Mouse (Mus musculus): Measurements from ENCODE around the gene Lmo3. TPM values are rescaled to one million over a fixed set of nuclear protein-coding genes. Genes with fewer than 3 reads are reported as not detected.

Gene Lmo3
- 4.4 and 5.2 TPM in 2 replicates for polyA plus RNA-seq (2015; fragmentation: Nextera tagmentation; extraction: Ambion mirVana)

DNA sequence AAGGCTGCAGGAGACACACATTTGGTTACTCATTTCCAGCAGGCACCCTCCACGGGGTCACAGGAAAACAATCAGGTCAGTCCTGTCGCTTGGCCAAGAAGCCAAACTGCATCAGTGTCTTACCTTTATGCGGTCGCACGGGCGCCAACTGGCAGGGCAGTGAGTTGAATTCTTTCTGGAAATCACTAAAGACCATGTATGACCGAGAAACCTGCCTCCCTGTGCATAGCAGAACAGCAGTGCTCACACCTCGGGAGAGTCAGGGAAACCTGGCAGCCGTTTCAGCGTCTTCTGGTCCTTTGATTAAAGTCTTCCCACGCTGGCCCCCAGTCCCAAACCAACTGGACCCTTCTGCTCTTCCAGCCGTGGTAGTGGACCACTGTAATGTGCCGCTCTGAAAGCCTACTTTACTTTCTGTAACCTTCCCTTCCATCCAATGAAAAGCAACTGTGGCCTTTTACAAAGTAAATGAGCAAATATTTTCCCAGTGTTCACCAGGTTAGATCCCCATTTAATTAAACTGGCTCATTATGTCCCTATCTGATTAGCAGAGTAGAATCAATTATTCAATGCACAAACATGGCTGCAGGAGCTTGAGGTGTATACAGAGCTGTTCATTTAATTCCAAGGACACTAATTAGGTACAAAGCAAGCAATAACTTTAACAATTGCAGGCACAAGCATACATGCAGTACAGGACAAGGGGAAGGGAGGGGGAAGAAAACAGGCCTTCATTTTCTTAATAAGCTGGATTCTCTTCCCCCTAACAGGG lies at the start of gene Lmo3:
Lmo3 (minus strand) TSS at position 235 of the 772 bp plus-strand sequence.
- 72% methylated on average over 13 of the region's 13 CpGs for WGBS
- no peaks in the 10 kb centered on the region for H3K9me3 ChIP-seq (replicated peaks; ENCODE audit: control insufficient read depth, low read length)
- H3K27me3 ChIP-seq (ENCODE audit: control insufficient read depth, insufficient read depth, low read length): no peaks in the 10 kb centered on the region
- H3K9ac ChIP-seq (ENCODE audit: low read length): no peak within 1 kb of the TSS
- no peaks in the 10 kb centered on the region for H3K36me3 ChIP-seq (ENCODE audit: control insufficient read depth, insufficient read depth, low read length)
- no peaks in the 10 kb centered on the region for H3K4me1 ChIP-seq (ENCODE audit: control insufficient read depth, insufficient read depth, low read length)
- H3K27ac ChIP-seq (ENCODE audit: low read length): no peak within 1 kb of the TSS
- ATAC-seq (ENCODE audit: insufficient read depth, low FRiP score): no peak
- no peak within 1 kb of the TSS for H3K4me3 ChIP-seq (replicated peaks; ENCODE audit: low read length)
- H3K4me2 ChIP-seq (ENCODE audit: low read depth, low read length): no peak within 1 kb of the TSS

- ATAC-seq (ENCODE audit: insufficient read depth, low FRiP score): no peak
- Histone ChIP-seq H3K27me3 (ENCODE audit: control insufficient read depth, insufficient read depth, low read length) (no peaks in the 10 kb centered on the region), H3K4me2 (ENCODE audit: low read depth, low read length) (no peak overlapping the region), H3K4me3 (replicated peaks; ENCODE audit: low read length) (no peak overlapping the region), H3K36me3 (ENCODE audit: control insufficient read depth, insufficient read depth, low read length) (no peaks in the 10 kb centered on the region), H3K9me3 (replicated peaks; ENCODE audit: control insufficient read depth, low read length) (no peaks in the 10 kb centered on the region), H3K9ac (ENCODE audit: low read length) (no peak overlapping the region), H3K4me1 (ENCODE audit: control insufficient read depth, insufficient read depth, low read length) (no peaks in the 10 kb centered on the region), H3K27ac (ENCODE audit: low read length) (no peak overlapping the region)
Observed at GRCm38 (mm10) chr6:138620786-138621185, 39.0 kb upstream of the Lmo3 start.

GRCm38 (mm10) chr6:138618396-138618795 lies 36.6 kb upstream of the Lmo3 start:
- H3K27ac ChIP-seq (ENCODE audit: low read length): no peak overlapping the region
- no peaks in the 10 kb centered on the region for H3K36me3 ChIP-seq (ENCODE audit: control insufficient read depth, insufficient read depth, low read length)
- H3K9me3 ChIP-seq (replicated peaks; ENCODE audit: control insufficient read depth, low read length): no peaks in the 10 kb centered on the region
- H3K4me1 ChIP-seq (ENCODE audit: control insufficient read depth, insufficient read depth, low read length): no peaks in the 10 kb centered on the region
- WGBS: 88% methylated on average over 3 of the region's 3 CpGs
- H3K27me3 ChIP-seq (ENCODE audit: control insufficient read depth, insufficient read depth, low read length): no peaks in the 10 kb centered on the region
- ATAC-seq (ENCODE audit: insufficient read depth, low FRiP score): no peak
- no peak overlapping the region for H3K4me3 ChIP-seq (replicated peaks; ENCODE audit: low read length)
- H3K9ac ChIP-seq (ENCODE audit: low read length): no peak overlapping the region
- no peak overlapping the region for H3K4me2 ChIP-seq (ENCODE audit: low read depth, low read length)

DNA sequence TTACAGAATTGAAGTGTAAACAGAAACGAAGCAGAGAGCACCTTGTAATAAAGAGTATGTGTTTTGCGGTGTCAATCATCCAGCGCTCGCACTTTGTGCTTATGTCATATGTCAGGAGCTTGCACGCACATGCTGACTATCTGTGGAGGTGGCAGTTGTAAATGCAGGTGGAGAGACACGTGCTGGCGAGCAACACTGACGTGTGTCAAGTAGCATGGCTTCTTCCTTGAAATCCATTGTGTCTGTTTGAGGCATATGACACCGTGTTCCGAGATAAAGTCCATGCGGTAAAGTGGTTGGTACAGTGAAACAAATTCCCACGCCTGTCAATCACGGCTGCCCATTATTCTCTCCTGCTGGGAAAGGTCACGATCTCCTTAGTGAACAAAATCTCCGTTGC lies 15.2 kb upstream of the Lmo3 start:
- no peaks in the 10 kb centered on the region for H3K27me3 ChIP-seq (ENCODE audit: control insufficient read depth, insufficient read depth, low read length)
- no peak for ATAC-seq (ENCODE audit: insufficient read depth, low FRiP score)
- H3K9me3 ChIP-seq (replicated peaks; ENCODE audit: control insufficient read depth, low read length): no peaks in the 10 kb centered on the region
- H3K4me3 ChIP-seq (replicated peaks; ENCODE audit: low read length): no peak overlapping the region
- no peaks in the 10 kb centered on the region for H3K4me1 ChIP-seq (ENCODE audit: control insufficient read depth, insufficient read depth, low read length)
- no peaks in the 10 kb centered on the region for H3K36me3 ChIP-seq (ENCODE audit: control insufficient read depth, insufficient read depth, low read length)
- no peak overlapping the region for H3K27ac ChIP-seq (ENCODE audit: low read length)
- no peak overlapping the region for H3K9ac ChIP-seq (ENCODE audit: low read length)
- no peak overlapping the region for H3K4me2 ChIP-seq (ENCODE audit: low read depth, low read length)
- 81% methylated on average over 15 of the region's 15 CpGs for WGBS

DNA sequence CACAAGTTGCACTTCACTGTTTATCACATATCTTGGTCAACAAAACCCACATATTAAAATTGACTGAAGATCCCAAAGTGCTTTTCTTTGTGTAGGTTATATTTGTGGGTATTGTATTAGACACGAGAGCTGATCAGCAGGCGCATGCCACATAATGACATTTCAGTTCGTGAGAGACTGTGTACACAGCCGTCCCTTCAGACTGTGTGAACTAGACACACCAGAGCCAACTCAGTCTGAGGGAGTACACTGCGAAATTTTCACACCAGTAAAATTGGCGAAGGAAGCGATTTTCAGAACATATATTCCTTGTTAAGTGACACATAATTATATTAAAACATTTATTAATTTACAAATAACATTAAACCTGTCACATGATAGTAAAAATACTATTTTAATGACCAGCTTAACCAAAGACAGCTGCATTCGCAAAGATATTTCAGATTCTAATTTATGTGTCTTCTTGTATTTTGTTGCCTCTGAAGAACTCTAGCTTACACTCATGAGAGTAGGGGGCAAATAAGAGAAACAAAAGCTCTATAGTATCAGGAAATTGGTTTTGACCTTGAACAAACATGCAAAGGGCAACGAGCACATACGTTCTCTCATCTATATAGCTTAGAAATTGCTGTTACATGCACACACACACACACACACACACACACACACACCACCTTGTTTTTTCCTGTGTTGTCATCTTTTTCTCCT lies 14.4 kb upstream of the Lmo3 start:
- H3K4me3 ChIP-seq (replicated peaks; ENCODE audit: low read length): no peak overlapping the region
- H3K27ac ChIP-seq (ENCODE audit: low read length): no peak overlapping the region
- no peaks in the 10 kb centered on the region for H3K27me3 ChIP-seq (ENCODE audit: control insufficient read depth, insufficient read depth, low read length)
- no peak overlapping the region for H3K9ac ChIP-seq (ENCODE audit: low read length)
- 62% methylated on average over 10 of the region's 10 CpGs for WGBS
- no peak overlapping the region for H3K4me2 ChIP-seq (ENCODE audit: low read depth, low read length)
- no peaks in the 10 kb centered on the region for H3K4me1 ChIP-seq (ENCODE audit: control insufficient read depth, insufficient read depth, low read length)
- no peak for ATAC-seq (ENCODE audit: insufficient read depth, low FRiP score)
- no peaks in the 10 kb centered on the region for H3K36me3 ChIP-seq (ENCODE audit: control insufficient read depth, insufficient read depth, low read length)
- H3K9me3 ChIP-seq (replicated peaks; ENCODE audit: control insufficient read depth, low read length): no peaks in the 10 kb centered on the region

DNA sequence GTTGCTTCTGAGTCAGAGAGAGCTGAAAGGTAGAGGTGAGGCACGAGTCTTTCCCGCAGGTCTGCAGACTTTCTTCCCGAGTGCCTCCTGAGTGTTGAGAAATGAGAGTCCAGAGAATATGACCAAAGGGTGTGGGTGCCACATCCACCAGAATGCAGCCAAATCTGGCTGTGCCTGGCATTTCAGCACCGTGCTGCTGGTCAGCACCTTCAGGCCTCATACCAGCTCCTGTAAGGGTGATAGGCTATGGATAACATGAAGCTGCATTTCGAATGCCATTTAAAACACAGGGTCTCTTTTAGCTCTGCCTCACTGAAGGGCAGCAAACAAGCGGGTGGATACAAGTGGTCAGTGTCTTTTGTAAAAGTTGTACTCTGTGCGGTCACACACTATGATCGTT lies 1.5 kb upstream of the Lmo3 start:
- no peak for ATAC-seq (ENCODE audit: insufficient read depth, low FRiP score)
- H3K4me2 ChIP-seq (ENCODE audit: low read depth, low read length): no peak overlapping the region
- no peak overlapping the region for H3K27ac ChIP-seq (ENCODE audit: low read length)
- no peaks in the 10 kb centered on the region for H3K27me3 ChIP-seq (ENCODE audit: control insufficient read depth, insufficient read depth, low read length)
- H3K9ac ChIP-seq (ENCODE audit: low read length): no peak overlapping the region
- no peaks in the 10 kb centered on the region for H3K9me3 ChIP-seq (replicated peaks; ENCODE audit: control insufficient read depth, low read length)
- H3K4me1 ChIP-seq (ENCODE audit: control insufficient read depth, insufficient read depth, low read length): no peaks in the 10 kb centered on the region
- H3K36me3 ChIP-seq (ENCODE audit: control insufficient read depth, insufficient read depth, low read length): no peaks in the 10 kb centered on the region
- 57% methylated on average over 8 of the region's 8 CpGs for whole genome bisulfite sequencing
- no peak overlapping the region for H3K4me3 ChIP-seq (replicated peaks; ENCODE audit: low read length)

DNA sequence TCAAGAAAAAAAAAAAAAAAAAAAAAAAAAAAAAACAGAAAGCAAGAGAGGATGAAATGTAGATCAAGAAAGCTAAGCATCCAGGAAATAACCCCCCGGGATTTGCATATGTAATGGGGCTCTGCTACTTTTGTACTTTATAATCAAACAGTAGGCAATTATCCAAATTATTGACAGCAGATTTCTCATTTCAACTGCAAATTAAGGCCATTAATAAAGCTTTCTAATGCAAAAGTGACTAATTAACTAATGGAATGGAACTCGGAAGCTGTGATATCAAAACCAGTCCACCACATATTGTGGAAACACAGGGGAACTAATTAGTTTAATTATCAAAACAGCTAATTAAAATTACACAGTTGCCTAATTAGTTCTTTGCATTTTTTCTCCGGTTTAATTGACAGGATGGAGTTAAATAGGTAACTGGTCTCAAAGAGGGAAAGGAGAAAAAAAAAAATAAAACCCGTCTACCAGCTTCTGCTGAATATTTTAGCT lies 785 bp upstream of the Lmo3 start:
- H3K4me1 ChIP-seq (ENCODE audit: control insufficient read depth, insufficient read depth, low read length): no peaks in the 10 kb centered on the region
- no peaks in the 10 kb centered on the region for H3K27me3 ChIP-seq (ENCODE audit: control insufficient read depth, insufficient read depth, low read length)
- no peak overlapping the region for H3K4me2 ChIP-seq (ENCODE audit: low read depth, low read length)
- no peak for ATAC-seq (ENCODE audit: insufficient read depth, low FRiP score)
- H3K4me3 ChIP-seq (replicated peaks; ENCODE audit: low read length): no peak overlapping the region
- 58% methylated on average over 4 of the region's 4 CpGs for WGBS
- H3K27ac ChIP-seq (ENCODE audit: low read length): no peak overlapping the region
- no peaks in the 10 kb centered on the region for H3K9me3 ChIP-seq (replicated peaks; ENCODE audit: control insufficient read depth, low read length)
- H3K36me3 ChIP-seq (ENCODE audit: control insufficient read depth, insufficient read depth, low read length): no peaks in the 10 kb centered on the region
- no peak overlapping the region for H3K9ac ChIP-seq (ENCODE audit: low read length)

DNA sequence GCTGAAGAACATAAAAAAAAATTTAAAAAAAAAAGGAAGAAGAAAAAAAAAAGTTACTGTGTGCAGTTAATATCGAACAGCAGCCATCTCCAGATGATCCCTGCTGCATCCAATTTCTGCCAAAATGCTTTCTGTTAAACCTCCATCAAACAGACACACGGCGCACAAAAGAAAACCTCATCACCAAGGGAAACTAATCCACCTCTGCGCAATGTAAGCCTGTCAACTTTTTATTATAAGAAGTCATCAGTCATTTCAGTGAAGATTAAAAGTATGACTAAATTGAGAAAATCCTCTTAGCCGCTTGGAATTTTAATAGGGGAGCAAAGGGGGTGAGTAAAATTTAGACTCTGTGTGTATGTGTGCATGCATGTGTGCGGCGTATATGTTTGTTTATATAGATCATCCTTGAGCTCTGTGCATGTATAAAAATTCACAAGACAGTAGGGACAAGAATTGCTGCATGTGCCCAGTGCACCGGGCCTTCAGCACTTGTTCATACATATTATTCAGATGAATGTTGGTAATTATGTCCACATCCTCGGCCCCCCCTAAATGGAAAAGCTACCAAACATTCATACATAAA lies 1.2 kb downstream of the Lmo3 start:
- Histone ChIP-seq H3K27ac (ENCODE audit: low read length) (no peak overlapping the region), H3K9me3 (replicated peaks; ENCODE audit: control insufficient read depth, low read length) (no peaks in the 10 kb centered on the region), H3K27me3 (ENCODE audit: control insufficient read depth, insufficient read depth, low read length) (no peaks in the 10 kb centered on the region), H3K4me3 (replicated peaks; ENCODE audit: low read length) (no peak overlapping the region), H3K9ac (ENCODE audit: low read length) (no peak overlapping the region), H3K36me3 (ENCODE audit: control insufficient read depth, insufficient read depth, low read length) (no peaks in the 10 kb centered on the region), H3K4me1 (ENCODE audit: control insufficient read depth, insufficient read depth, low read length) (no peaks in the 10 kb centered on the region), H3K4me2 (ENCODE audit: low read depth, low read length) (no peak overlapping the region)
- no peak for ATAC-seq (ENCODE audit: insufficient read depth, low FRiP score)
- 57% methylated on average over 9 of the region's 9 CpGs for WGBS

- no peaks in the 10 kb centered on the region for H3K36me3 ChIP-seq (ENCODE audit: control insufficient read depth, insufficient read depth, low read length)
- H3K27ac ChIP-seq (ENCODE audit: low read length): no peak overlapping the region
- 88% methylated on average over 2 of the region's 2 CpGs for WGBS
- H3K4me1 ChIP-seq (ENCODE audit: control insufficient read depth, insufficient read depth, low read length): no peaks in the 10 kb centered on the region
- no peak overlapping the region for H3K4me3 ChIP-seq (replicated peaks; ENCODE audit: low read length)
- no peaks in the 10 kb centered on the region for H3K9me3 ChIP-seq (replicated peaks; ENCODE audit: control insufficient read depth, low read length)
- no peak overlapping the region for H3K9ac ChIP-seq (ENCODE audit: low read length)
- no peak overlapping the region for H3K4me2 ChIP-seq (ENCODE audit: low read depth, low read length)
- H3K27me3 ChIP-seq (ENCODE audit: control insufficient read depth, insufficient read depth, low read length): no peaks in the 10 kb centered on the region
- ATAC-seq (ENCODE audit: insufficient read depth, low FRiP score): no peak
Observed at GRCm38 (mm10) chr6:138563416-138563815, 18.4 kb downstream of the Lmo3 start.

All from stomach, embryonic 16.5 days (tissue).